Mouse (Mus musculus) cortical plate, adult 2 months (tissue): ENCODE results near the gene Ap5z1.

Source experiments
- CTCF ChIP-seq: fragments of 200-500 bp; IDR thresholded peaks from 2 replicates; pipeline ENCODE4 v1.5.1; 2011; ENCODE audit warnings: mild to moderate bottlenecking, control low read depth, low read length; ENCODE audit not compliant: insufficient read depth; ENCODE audit errors: extremely low read depth
- POLR2A ChIP-seq: fragments of 200-500 bp; IDR thresholded peaks from 2 replicates; pipeline ENCODE4 v1.6.1; 2011; ENCODE audit warnings: mild to moderate bottlenecking, low read length, control low read depth; ENCODE audit not compliant: insufficient read depth; ENCODE audit errors: extremely low read depth

GRCm38 (mm10) chr5:142431029-142431428 is 32.7 kb upstream of the Ap5z1 start:
- TF ChIP-seq CTCF: no peak
- no peak for TF ChIP-seq POLR2A
